Mouse (Mus musculus) monocyte, adult 5-6 weeks (primary cell): Measurements from ENCODE around the gene Endod1. TPM values are rescaled to one million over a fixed set of nuclear protein-coding genes. Genes with fewer than 3 reads are reported as not detected.

Source experiments
- ATAC-seq: fragments of 153-309, 156-312 bp; replicated peaks from 2 replicates; pipeline ENCODE4 v1.8.0; 2017; ENCODE audit warnings: mild to moderate bottlenecking; ENCODE audit not compliant: low TSS enrichment, insufficient number of reproducible peaks, severe bottlenecking, poor library complexity, low FRiP score
- total RNA-seq: library from RNA; stranded (forward); fragments of 200-1000, 200-491, 200-594 nt; gene quantifications from 3 replicates; pipeline ENCODE4 v1.2.3, GENCODE M21; 2017

Gene Endod1
- total RNA-seq, 1 experiment from 2014 or later, result 11.1 TPM

DNA sequence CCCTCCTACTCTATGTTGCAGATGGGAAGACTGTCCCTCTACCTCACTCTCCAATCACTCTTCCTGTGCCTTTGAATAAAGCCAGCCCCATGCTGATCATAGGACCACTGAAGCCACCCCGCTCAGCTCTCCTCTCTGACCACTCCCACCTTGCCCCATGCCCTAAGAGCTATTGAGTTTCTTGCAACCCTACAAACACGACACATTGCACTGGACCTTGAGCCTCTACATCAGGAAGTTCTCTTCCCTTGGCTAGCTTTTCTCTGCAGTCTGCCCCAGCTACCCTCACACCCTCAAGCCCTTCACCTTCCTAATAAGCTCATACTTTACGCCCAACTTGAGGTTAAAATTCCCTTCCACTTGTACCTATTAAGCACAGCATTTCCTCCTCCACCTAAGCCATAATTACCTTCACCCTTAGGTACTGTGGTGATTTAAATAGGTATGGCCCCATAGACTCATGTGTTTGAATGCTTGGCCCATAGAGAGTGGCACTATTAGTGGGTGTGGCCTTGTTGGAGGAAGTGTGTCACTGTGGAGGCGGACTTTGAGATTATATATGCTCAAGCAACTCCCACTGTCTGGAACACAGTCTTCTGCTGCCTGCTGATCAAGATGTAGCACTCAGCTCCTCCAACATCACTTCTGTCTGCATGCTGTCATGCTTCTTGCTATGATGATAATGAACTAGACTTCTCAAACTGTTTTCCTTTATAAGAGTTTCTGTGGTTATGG, 2.0 kb upstream of the Endod1 start:
- ATAC-seq, result no peak

DNA sequence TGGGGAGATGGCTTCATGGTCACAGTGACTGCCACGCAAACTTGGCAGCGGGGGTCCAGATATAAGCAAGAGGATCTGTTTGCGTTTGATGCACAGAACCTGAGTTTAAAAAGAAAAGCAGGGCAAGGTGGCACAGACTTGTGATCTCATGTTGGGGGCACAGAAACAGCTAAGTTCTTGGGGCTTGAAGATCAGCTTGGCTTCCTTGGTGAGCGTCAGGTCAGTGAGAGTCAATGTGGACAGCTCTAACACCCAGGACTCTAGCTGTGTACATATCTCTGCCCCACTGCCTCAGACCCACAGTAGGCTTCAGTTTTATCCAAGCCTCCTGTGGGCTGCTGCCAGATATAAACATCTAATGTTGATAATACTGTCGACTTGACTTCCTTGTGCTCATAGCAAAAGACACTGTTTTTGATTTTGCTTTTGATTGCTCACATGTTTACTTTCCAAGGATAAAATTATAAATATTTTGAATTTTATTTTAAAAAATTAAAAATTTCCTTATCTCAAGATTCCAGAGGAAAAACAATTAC, 1.0 kb upstream of the Endod1 start:
- ATAC-seq, result no peak

DNA sequence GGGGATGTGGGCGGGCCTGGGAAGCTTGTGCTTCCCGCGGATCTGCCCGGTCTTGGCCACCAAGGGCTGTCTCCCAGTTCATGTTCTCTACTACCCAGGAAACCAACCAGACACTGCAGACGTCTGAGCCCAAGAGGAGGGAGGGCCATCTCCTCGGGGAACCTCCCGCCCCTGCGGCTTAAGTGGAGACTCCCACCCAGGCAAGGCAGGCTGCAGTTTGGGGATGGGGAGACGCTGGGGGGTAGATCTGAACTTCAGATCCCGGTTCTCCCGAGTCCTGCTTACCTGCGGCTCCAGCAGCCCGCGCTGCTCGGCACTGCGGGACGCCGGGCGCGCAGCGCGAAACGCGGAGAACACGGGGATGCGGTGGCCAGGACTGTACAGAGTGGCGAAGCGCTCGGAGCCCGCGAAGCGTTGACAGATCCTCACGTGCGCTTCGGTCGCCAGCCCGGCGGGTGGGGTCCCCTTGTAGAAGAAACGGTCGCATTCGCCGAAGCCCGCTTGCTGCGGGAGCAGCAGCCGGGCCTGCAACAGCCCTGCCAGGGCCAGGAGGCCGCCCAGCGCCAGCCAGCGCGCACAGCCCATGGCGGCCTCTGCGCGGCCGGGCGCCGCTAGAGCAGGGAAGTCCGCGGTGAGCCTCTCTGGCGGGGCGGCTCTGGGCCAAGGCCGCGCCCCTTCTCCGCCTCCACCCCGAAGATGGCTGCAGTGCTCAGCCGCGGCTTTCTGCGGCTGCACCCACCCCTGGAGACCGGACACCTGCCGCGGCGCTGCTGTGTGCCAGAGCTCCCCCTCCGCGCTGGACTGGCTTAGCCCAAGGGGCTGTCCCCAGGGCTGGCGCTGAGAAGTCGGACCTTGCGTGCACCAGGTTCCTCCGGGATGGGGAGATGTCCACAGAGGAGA, 671 bp downstream of the Endod1 start:
- peak; percentile 81 for ATAC-seq

DNA sequence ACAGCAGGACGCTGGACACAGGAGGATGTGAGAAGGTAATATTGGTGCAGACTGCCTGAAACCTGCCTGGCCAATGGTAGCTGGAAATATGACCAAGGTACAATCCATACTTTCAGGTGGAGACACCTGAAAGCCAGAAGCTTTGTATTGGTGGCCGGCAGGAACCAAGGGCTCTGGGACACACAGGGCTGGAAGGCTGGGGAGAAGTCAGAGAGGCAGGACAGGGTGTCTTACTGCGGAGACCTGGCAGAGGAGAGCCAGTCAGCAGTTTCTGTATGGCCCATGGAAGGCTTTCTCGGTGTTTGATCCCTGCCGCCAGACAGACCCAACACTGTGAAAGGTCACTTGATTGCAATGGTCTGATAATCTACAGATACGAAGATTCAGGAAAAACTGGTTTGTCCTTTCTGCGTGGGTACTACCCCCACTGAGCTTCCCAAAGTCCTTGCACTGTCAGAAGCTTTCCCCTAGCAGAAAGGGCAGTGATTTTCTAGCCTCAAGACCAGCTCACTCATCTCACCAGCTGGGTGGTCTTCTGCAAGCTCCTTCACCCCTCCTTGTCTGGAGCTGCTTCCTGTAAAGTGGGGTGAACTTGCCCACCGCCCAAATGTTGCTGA, 1.4 kb downstream of the Endod1 start:
- ATAC-seq, result no peak

DNA sequence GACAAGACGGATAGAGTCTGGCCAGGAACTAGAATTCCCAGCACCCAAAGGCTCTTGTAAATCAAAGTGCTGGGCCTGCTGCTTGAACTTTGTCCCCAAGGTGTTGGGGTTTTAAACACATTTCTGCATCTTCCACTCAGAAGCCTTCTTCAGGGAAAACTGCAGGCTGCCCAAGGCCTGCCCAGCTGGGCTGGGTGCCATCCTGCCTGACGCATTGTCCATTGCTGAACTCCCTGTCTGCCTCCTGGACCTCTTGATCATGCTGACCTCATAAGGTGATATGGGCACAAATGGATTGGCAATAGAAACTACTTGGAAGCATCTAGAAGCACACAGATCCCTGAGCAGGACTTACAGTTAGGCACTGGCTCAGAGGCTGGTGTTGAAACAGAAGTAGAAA, 3.2 kb downstream of the Endod1 start:
- ATAC-seq, result no peak

DNA sequence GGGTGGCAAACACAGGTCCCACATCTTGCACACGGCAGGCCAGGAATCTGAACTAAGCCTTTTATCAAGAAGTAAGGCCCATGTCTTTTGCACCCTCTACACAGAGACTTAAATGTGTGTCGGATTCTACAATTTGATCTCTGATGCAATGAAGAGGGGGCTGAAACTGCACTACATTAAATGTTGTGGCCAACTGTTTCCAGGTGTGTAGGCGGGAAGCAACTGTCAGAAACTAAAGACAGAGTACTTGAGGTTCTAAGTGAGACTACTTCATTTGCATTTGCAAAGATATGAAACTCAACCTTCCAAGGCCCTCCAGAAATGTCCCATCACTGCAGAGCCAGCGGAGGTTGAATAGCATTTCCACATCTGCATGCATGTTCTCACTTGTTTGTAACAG, 5.2 kb downstream of the Endod1 start:
- ATAC-seq, result no peak

DNA sequence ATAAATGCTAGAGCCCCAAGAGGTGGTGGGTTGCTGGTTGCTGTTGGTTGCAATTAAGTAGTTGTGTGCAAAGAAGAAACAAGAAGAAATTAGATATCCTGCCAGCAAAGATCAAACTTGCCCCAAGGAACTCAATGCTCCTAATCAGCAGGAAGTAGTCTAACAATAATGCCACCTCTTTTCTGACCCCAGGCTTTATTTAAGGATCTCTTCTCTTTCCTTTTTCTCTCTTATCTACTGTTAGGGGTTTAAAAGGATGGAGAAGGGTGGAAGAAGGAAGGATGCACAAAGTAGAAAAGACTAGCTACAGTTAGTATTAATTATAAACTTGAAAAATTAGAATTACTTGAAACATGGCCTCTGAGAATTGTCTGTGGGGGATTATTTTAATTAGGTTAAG, 8.9 kb downstream of the Endod1 start:
- no peak for ATAC-seq

DNA sequence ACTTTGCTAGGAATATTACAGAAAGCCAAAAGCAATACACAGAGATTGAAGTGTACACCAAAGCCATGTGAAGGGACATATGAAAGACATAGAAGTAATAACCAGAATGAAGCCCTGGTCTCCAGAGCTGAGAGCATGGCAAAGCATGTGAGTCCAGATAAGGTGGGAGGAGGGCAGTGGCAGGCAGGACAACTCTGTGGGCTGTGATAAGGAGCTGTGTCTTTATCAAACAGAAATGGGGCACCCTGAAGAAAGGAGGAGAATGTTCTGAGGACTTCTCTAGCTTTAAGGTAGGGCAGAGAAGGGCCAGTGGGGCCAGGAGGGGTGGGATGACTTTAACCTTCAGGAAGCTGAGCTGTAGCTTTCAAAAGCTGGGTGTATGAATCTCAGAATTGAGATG, 12.0 kb downstream of the Endod1 start:
- ATAC-seq, result no peak

DNA sequence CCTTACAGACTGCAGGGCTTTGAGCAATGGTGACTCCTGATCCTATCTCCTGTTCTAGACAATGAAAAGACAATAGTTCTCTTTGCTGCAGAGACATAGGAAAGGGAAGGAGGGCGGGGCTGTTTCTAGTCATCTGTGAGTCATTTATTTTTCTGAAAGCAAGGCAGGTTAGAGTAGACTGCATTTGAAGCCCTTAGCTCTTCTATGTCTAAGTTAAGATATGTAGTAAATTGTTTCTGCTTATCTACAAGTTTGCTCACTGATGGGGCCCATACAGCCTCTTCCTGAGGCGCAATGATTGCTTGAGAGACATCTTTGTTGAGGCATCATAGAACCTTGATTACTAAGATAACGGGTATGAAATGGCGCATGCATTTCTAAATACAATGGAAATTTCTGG, 13.5 kb downstream of the Endod1 start:
- no peak for ATAC-seq

DNA sequence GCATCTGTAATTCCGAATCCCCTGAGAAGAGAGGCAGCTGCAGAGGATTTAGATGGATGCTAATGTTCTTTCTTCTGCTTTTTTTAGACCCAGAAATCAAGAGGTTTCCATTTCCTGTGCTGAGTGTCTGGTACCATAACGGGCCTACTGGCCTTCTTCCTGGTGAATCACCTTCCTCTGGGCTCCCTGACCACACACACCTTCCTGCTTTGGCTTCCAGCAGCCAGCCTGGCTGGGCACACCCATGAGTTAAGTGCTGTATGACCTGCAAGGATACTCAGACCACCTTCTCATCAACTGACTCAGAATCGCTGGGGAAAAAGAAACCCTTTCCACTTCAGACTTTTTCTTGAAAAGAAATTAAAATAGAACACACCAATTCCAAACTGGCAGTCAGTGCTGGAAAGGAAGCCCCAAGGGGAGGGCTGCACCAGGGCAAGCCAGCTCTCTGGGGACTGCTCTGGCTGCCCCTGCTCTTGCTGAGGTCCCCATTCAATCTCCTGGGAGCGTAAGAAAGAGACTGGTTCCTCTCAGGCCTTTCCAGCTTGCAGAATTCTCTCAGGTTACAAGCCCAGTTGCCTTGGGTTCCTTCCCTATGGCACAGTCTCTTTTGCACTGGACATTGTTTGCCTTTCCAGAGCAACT, 15.7 kb downstream of the Endod1 start:
- ATAC-seq, result no peak

DNA sequence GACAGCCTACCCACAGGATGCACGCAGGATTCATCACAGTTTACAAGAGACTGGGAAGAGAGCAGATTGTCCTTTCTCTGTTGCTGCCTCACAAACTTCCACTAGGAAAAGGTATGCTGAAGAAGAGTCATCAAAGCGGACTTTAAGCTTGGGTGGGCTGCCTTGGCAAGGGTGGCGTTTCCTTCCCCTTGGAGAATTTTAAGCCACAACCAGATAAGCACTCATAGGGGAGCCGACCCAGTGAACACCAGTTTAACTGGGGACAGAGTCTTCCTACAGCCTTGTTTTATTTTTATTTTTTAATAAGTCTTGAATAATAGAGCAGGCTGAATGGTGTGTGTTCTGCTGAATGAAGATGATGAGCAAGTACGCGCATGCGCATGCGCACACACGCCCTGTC, 16.6 kb downstream of the Endod1 start:
- ATAC-seq, result no peak

DNA sequence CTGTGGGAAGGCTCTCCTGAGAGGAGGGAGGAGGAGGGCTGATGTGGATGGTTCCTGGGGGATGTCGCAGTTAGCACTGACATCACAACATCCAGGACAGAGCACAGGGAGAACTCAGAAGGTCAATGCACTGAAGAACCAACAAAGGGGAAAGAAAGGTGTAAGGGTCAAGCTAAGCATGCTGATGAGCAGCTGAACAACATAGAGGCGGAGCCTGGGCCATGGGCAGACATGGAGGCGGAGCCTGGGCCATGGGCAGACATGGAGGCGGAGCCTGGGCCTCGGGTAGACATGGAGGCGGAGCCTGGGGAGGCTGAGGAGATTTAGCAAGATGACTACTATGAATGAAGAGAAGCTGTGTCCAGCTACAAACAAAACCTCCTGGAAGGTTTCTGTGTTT, 17.8 kb downstream of the Endod1 start:
- no peak; the same call in 1 of the 2 replicates for ATAC-seq

DNA sequence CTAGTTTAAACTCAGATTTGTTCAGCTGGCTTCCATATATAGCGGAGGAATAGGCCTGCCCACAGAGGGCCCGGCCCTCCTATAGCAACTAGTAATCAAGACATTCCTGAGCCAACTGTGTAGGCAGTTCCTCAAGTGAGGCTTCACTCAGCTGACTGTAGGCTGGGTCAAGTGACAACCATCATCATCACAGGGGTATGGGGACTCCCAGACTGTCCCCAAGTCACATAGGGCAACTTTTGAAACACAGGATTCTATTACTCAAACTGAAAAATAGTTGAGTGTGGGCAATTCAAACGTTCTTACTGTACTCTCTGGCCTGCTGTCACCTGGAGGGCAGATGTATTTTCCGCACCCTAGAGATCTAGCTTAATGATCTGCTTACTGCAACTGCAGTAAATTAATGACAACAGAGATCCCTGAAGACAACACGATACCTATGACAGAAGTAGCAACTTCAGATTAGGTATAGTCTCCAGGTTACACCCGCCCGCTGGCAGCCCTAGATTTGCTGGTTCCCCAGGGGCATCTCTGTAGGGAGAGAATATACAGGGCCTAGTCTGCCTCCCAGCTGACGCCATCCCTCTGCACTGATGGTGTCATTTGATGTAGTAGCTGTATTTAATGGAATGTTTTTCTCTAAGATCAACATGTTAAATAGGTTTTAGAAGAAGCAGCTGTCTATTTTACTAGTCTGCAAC, 19.1 kb downstream of the Endod1 start:
- no peak for ATAC-seq

DNA sequence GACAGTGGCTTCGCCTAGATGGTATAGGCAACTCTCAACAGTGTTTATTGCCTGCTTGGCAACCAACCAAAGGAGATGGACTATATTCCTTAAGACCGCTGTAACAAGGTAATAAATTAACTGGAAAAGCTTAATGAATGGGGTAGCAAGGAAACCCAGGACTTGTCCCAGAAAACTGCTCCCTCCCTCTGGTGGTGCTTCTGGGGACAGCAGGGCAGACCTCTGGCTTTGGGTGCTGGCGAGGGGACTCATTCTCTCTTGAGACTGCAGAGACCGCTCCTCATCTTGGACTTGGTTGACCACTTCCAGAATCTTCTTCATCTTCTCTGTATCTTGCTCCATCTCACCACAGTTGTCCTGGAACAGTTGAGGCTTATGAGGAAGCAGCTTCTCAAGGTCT, 24.3 kb downstream of the Endod1 start:
- no peak for ATAC-seq

DNA sequence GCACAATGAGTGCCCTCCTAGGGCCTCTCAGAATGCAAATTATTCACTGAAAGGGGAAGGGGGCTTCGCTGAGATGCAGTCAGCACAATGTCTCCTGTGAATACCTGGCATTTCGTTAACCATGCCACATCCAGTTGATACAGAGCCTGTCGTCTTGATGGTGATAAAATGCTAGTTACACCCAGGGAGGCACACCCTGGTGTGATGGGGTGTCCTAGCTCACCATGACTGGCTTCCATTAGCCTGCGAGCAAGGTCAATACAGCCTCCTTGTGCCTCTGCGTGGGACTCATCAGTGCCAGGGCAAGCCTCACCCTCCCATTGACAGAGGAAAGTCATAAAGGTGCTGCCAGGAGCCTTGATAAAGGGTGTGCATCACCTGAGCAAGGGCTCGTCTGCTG, 26.5 kb downstream of the Endod1 start:
- ATAC-seq, result no peak

DNA sequence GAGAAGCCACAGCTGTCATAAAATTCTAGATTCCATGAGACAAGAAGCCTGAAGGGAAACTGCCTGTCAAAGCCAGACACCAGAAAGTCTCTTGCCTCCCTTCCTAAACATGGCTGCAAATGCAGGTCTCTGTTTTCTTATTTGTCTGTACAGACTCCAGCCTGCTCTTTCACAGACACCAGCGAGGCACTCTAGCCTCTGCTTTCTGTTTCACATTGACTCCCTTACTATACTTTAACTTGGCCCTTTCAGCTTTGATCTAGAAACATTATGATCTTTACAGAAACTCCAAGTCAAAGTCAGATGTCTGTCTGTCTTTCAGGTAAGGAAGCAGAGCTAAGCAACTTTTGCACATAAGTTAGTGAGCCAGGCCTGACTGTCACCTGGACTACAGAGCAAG, 29.0 kb downstream of the Endod1 start:
- ATAC-seq, result no peak

DNA sequence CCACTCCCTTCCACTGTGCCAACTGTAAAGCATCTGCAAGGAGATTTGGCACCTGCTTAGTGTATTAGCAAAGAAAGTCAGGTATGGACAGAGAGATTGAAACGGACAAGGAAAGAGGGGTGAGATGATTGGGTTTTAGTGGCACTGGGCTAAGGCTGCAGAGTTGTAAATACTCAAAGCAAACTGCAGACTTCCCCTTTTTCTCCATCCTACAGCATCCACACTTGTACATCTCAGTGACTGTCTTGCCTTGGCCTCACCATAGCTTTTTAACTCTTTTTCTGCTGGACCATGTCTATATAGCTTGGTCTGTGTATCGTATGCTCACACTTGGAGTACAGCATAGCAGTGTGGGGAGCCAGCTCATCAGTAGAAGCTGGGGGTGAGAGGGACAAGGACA, 30.5 kb downstream of the Endod1 start:
- no peak for ATAC-seq

DNA sequence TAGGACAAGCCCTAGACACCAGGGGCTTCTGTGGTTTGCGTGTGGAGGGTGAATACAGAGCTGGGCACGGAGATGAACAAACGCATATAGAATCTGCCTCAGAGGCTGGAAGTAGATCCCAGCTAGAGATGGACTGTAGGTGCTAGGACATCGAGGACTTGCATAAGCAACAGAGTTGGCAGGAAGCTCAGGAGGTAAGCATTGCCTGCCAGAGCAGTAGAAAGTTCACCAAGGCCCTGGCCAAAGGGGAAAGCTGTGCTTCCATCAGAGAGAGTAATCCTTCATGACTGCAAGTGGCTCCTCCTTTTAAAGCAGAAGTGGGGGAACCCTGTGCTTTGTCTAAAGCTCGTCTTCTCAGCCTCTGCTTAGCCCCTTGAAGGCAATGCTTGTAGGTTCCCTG, 31.9 kb downstream of the Endod1 start:
- ATAC-seq, result no peak
